Mouse (Mus musculus) kidney, embryonic 15.5 days (tissue): ENCODE measurements around the gene Tsr3. TPM values are rescaled to one million over a fixed set of nuclear protein-coding genes. Genes with fewer than 3 reads are reported as not detected.

Experiments used
- ATAC-seq: fragments of 200-750 bp; cut with Nextera tagmentation; replicated peaks from 2 replicates; pipeline ENCODE4 v1.8.0; 2017; ENCODE audit warnings: moderate TSS enrichment; ENCODE audit not compliant: low FRiP score
- H3K27ac ChIP-seq: fragments of 300-500 bp; sonication (generic); 2 replicates; pipeline ENCODE4 v1.5.1; 2015; ENCODE audit warnings: mild to moderate bottlenecking, inconsistent platforms
- H3K27me3 ChIP-seq: fragments of 300-500 bp; sonication (generic); 2 replicates; pipeline ENCODE4 v1.6.1; 2015; ENCODE audit warnings: inconsistent platforms
- H3K36me3 ChIP-seq: fragments of 300-500 bp; sonication (generic); 2 replicates; pipeline ENCODE4 v1.6.1; 2015; ENCODE audit warnings: inconsistent platforms
- H3K4me1 ChIP-seq: fragments of 300-500 bp; sonication (generic); 2 replicates; pipeline ENCODE4 v1.6.1; 2015; ENCODE audit warnings: inconsistent platforms
- H3K4me2 ChIP-seq: fragments of 300-500 bp; sonication (generic); 2 replicates; pipeline ENCODE4 v1.6.1; 2015; ENCODE audit warnings: moderate library complexity, mild to moderate bottlenecking, inconsistent platforms
- H3K4me3 ChIP-seq: fragments of 300-500 bp; sonication (generic); replicated peaks from 2 replicates; pipeline ENCODE4 v1.5.1; 2015; ENCODE audit warnings: mild to moderate bottlenecking, inconsistent platforms
- H3K9ac ChIP-seq: fragments of 300-500 bp; sonication (generic); 2 replicates; pipeline ENCODE4 v1.6.1; 2015; ENCODE audit warnings: mild to moderate bottlenecking, inconsistent platforms
- H3K9me3 ChIP-seq: fragments of 300-500 bp; sonication (generic); replicated peaks from 2 replicates; pipeline ENCODE4 v1.6.1; 2016; ENCODE audit warnings: inconsistent platforms
- WGBS: fragments of 180-500 bp; shearing (Covaris S2); methylation state at CpG from one replicate; pipeline ENCODE4 v1.1.7; 2015; ENCODE audit warnings: mixed read lengths; 5-methylcytosine and 5-hydroxymethylcytosine counted together
- polyA plus RNA-seq: library from polyadenylated mRNA; unstranded; fragments of >200 nt; fragmentation: Nextera tagmentation; extraction: Ambion mirVana; gene quantifications from 2 replicates; pipeline ENCODE4 v1.2.1, GENCODE M21; 2015

The Tsr3 gene
- polyA plus RNA-seq, 1 experiment from 2014 or later, result 53.4 TPM

- no peak overlapping the region for H3K27ac ChIP-seq
- H3K9ac ChIP-seq, result no peak overlapping the region
- H3K36me3 ChIP-seq, result no peaks in the 10 kb centered on the region
- no peaks in the 10 kb centered on the region for H3K9me3 ChIP-seq
- H3K4me2 ChIP-seq, result no peak overlapping the region
- no peak for ATAC-seq
- H3K27me3 ChIP-seq, result peaks cover 35% of the 10 kb centered on the region
- H3K4me3 ChIP-seq, result no peak overlapping the region
- WGBS, result 79% methylated on average over 8 of the region's 8 CpGs
- 0 out of 2 replicates have a peak, but pooled peaks cover 4% of the 10 kb centered on the region for H3K4me1 ChIP-seq
These were observed 10.3 kb downstream of the Tsr3 start for GRCm38 (mm10) chr17:25250181-25250835.

GRCm38 (mm10) chr17:25252643-25253042 is 12.7 kb downstream of the Tsr3 start:
- WGBS, result 45% methylated on average over 3 of the region's 3 CpGs
- no peaks in the 10 kb centered on the region for H3K36me3 ChIP-seq
- H3K9ac ChIP-seq, result no peak overlapping the region
- peaks cover 46% of the 10 kb centered on the region for H3K27me3 ChIP-seq
- H3K4me2 ChIP-seq, result no peak overlapping the region
- no peak overlapping the region for H3K4me3 ChIP-seq
- no peak overlapping the region for H3K27ac ChIP-seq
- no peaks in the 10 kb centered on the region for H3K9me3 ChIP-seq
- peaks cover 15% of the 10 kb centered on the region for H3K4me1 ChIP-seq
- no peak for ATAC-seq

GRCm38 (mm10) chr17:25253760-25254159 is 13.8 kb downstream of the Tsr3 start:
- H3K27me3 ChIP-seq, result peaks cover 43% of the 10 kb centered on the region
- ATAC-seq, result no peak
- H3K9ac ChIP-seq, result no peak overlapping the region
- no peak overlapping the region for H3K4me2 ChIP-seq
- H3K27ac ChIP-seq, result no peak overlapping the region
- peaks cover 6% of the 10 kb centered on the region for H3K36me3 ChIP-seq
- no peak overlapping the region for H3K4me3 ChIP-seq
- WGBS, result 36% methylated on average over 10 of the region's 10 CpGs
- H3K4me1 ChIP-seq, result peaks cover 18% of the 10 kb centered on the region
- H3K9me3 ChIP-seq, result no peaks in the 10 kb centered on the region

- Histone ChIP-seq H3K36me3 (peaks cover 19% of the 10 kb centered on the region), H3K4me1 (peaks cover 18% of the 10 kb centered on the region), H3K27me3 (peaks cover 43% of the 10 kb centered on the region), H3K27ac (no peak overlapping the region), H3K9me3 (no peaks in the 10 kb centered on the region), H3K9ac (no peak overlapping the region), H3K4me3 (no peak overlapping the region), H3K4me2 (peak overlapping the region; percentile 74; the same call in 1 of the 2 replicates)
- WGBS, result 51% methylated on average over 2 of the region's 2 CpGs
- ATAC-seq, result no peak
These were observed 15.1 kb downstream of the Tsr3 start for GRCm38 (mm10) chr17:25255110-25255509.

- 3% methylated on average over 35 of the region's 35 CpGs for WGBS
- H3K9ac ChIP-seq, result peak within 1 kb of the TSS; percentile 27
- no peak within 1 kb of the TSS for H3K27ac ChIP-seq
- peak within 1 kb of the TSS; percentile 74 for H3K4me2 ChIP-seq
- peaks cover 43% of the 10 kb centered on the region for H3K27me3 ChIP-seq
- peak; percentile 70 for ATAC-seq
- H3K36me3 ChIP-seq, result peaks cover 22% of the 10 kb centered on the region
- H3K9me3 ChIP-seq, result no peaks in the 10 kb centered on the region
- H3K4me3 ChIP-seq, result peak within 1 kb of the TSS; percentile 41
- peaks cover 18% of the 10 kb centered on the region for H3K4me1 ChIP-seq
These were observed 16.3 kb downstream of the Tsr3 start, which contains the start of gene Baiap3 for GRCm38 (mm10) chr17:25256140-25256754. Gene Baiap3 (minus strand): TSS chr17:25256364.

GRCm38 (mm10) chr17:25257804-25258261 is 17.9 kb downstream of the Tsr3 start:
- no peaks in the 10 kb centered on the region for H3K9me3 ChIP-seq
- peaks cover 18% of the 10 kb centered on the region for H3K4me1 ChIP-seq
- peaks cover 34% of the 10 kb centered on the region for H3K27me3 ChIP-seq
- no peak overlapping the region for H3K9ac ChIP-seq
- no peak for ATAC-seq
- H3K27ac ChIP-seq, result no peak overlapping the region
- H3K4me2 ChIP-seq, result no peak overlapping the region
- H3K4me3 ChIP-seq, result no peak overlapping the region
- H3K36me3 ChIP-seq, result peaks cover 28% of the 10 kb centered on the region
- 53% methylated on average over 6 of the region's 6 CpGs for WGBS

GRCm38 (mm10) chr17:25264453-25264852 is 24.5 kb downstream of the Tsr3 start:
- Histone ChIP-seq H3K4me2 (no peak overlapping the region), H3K9ac (no peak overlapping the region), H3K27me3 (no peaks in the 10 kb centered on the region), H3K9me3 (no peaks in the 10 kb centered on the region), H3K4me1 (peaks cover 4% of the 10 kb centered on the region; the same call in 1 of the 2 replicates), H3K4me3 (no peak overlapping the region), H3K27ac (no peak overlapping the region), H3K36me3 (peaks cover 82% of the 10 kb centered on the region)
- ATAC-seq, result 0 out of 2 replicates have a peak, but pooled peaks have one; percentile 22
- 73% methylated on average over 3 of the region's 3 CpGs for WGBS

- H3K4me2 ChIP-seq, result peak overlapping the region; percentile 75
- no peak for ATAC-seq
- no peaks in the 10 kb centered on the region for H3K9me3 ChIP-seq
- H3K4me3 ChIP-seq, result peak overlapping the region; percentile 85
- H3K27ac ChIP-seq, result no peak overlapping the region
- no peaks in the 10 kb centered on the region for H3K27me3 ChIP-seq
- peaks cover 48% of the 10 kb centered on the region for H3K36me3 ChIP-seq
- 60% methylated on average over 2 of the region's 2 CpGs for WGBS
- peaks cover 34% of the 10 kb centered on the region for H3K4me1 ChIP-seq
- peak overlapping the region; percentile 98 for H3K9ac ChIP-seq
These were observed 30.9 kb downstream of the Tsr3 start for GRCm38 (mm10) chr17:25270795-25271335.

GRCm38 (mm10) chr17:25272326-25272725 is 32.4 kb downstream of the Tsr3 start:
- peak overlapping the region; percentile 85 for H3K4me3 ChIP-seq
- H3K27ac ChIP-seq, result peak overlapping the region; percentile 98
- no peak for ATAC-seq
- no peaks in the 10 kb centered on the region for H3K27me3 ChIP-seq
- peaks cover 34% of the 10 kb centered on the region for H3K4me1 ChIP-seq
- H3K9me3 ChIP-seq, result no peaks in the 10 kb centered on the region
- 2% methylated on average over 10 of the region's 10 CpGs for WGBS
- peak overlapping the region; percentile 98 for H3K9ac ChIP-seq
- peaks cover 34% of the 10 kb centered on the region for H3K36me3 ChIP-seq
- peak overlapping the region; percentile 75 for H3K4me2 ChIP-seq

- WGBS, result under 1% methylated on average over 92 of the region's 92 CpGs
- ATAC-seq, result peak; percentile 91
- H3K27me3 ChIP-seq, result no peaks in the 10 kb centered on the region
These were observed 33.2 kb downstream of the Tsr3 start for GRCm38 (mm10) chr17:25272951-25273705.

GRCm38 (mm10) chr17:25273706-25274501 is 33.9 kb downstream of the Tsr3 start:
- no peaks in the 10 kb centered on the region for H3K27me3 ChIP-seq
- H3K36me3 ChIP-seq, result peaks cover 18% of the 10 kb centered on the region
- no peaks in the 10 kb centered on the region for H3K9me3 ChIP-seq
- H3K27ac ChIP-seq, result peak overlapping the region; percentile 98
- H3K4me3 ChIP-seq, result peak overlapping the region; percentile 85
- under 1% methylated on average over 40 of the region's 45 CpGs for WGBS
- ATAC-seq, result peak; percentile 89
- H3K9ac ChIP-seq, result peak overlapping the region; percentile 98
- peak overlapping the region; percentile 75 for H3K4me2 ChIP-seq
- H3K4me1 ChIP-seq, result peaks cover 34% of the 10 kb centered on the region

More at GRCm38 (mm10) chr17:25272951-25273705, 33.2 kb downstream of the Tsr3 start:
- H3K27ac ChIP-seq, result peak overlapping the region; percentile 98
- peaks cover 26% of the 10 kb centered on the region for H3K36me3 ChIP-seq
- peak overlapping the region; percentile 75 for H3K4me2 ChIP-seq
- peak overlapping the region; percentile 85 for H3K4me3 ChIP-seq
- peak overlapping the region; percentile 98 for H3K9ac ChIP-seq
- no peaks in the 10 kb centered on the region for H3K9me3 ChIP-seq
- H3K4me1 ChIP-seq, result peaks cover 34% of the 10 kb centered on the region
